Mouse (Mus musculus): ENCODE results near the gene Hist1h4n. TPM values are rescaled to one million over a fixed set of nuclear protein-coding genes. Genes with fewer than 3 reads are reported as not detected.
"Not testable (repeated sequence)": the region's sequence is repeated elsewhere in the genome, so short reads cannot be mapped to it uniquely, and the experiment has no call there.

Gene Hist1h4n
- polyA plus RNA-seq (2015; fragmentation: Nextera tagmentation; extraction: Ambion mirVana), result 10.7 and 11.9 TPM in 2 replicates

DNA sequence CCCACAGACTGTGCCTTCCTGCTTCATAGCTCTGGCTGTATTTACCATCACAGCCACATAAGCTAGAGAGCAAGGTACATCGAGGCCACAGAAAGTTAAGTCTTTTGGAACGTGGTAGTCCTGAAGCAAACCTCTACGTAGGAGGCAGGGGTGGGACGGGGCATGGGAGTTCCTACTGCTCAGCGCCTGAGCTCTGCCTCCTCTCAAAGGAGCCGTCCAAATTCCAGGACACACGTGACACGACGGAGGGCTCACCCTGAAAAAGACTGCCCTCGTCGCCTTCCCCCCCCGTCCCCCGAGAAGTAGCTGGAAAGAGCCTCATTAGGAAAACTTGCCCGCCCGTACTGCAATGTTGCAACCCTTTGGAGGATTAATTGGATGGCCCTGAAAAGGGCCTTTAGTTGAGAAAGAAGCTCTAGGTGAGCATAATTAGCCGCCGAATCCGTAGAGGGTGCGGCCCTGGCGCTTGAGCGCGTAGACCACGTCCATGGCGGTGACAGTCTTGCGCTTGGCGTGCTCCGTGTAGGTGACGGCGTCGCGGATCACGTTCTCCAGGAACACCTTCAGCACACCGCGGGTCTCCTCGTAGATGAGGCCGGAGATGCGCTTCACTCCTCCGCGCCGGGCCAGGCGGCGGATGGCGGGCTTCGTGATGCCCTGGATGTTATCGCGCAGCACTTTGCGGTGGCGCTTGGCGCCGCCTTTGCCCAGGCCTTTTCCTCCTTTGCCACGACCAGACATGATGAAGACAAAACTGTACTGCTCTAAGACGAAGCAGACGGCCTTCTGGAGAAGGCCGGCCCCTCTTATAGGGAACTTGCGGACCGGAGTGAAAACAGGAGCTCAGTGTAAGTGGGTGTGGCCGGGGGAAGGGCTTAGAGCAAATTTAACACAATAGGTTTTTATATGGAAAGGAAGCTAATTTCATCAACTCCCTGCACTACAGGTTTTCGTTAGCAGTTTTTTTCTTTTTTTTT lies at the start of gene Hist1h4n:
TSS of gene Hist1h4n (minus strand) at position 779 of the 977 bp plus-strand sequence.
- H3K4me1 ChIP-seq; H3K27ac ChIP-seq (replicated peaks); H3K27me3 ChIP-seq; H3K9me3 ChIP-seq (replicated peaks); H3K36me3 ChIP-seq; H3K9ac ChIP-seq: not testable (repeated sequence)
- peak; percentile 87 for ATAC-seq (ENCODE audit: insufficient number of reproducible peaks, low FRiP score, low TSS enrichment, low read depth)
- Histone ChIP-seq H3K4me3 (replicated peaks) (peak within 1 kb of the TSS; percentile 25), H3K4me2 (replicated peaks) (peak within 1 kb of the TSS; percentile 31; the same call in 1 of the 2 replicates)
- WGBS, result 0% methylated on average over 27 of the region's 58 CpGs

GRCm38 (mm10) chr13:21880735-21881134 lies 48.7 kb upstream of the Hist1h4n start:
- WGBS, result 82% methylated on average over 6 of the region's 6 CpGs

GRCm38 (mm10) chr13:21865503-21865902 lies 33.5 kb upstream of the Hist1h4n start:
- not testable (repeated sequence) for H3K9ac ChIP-seq; H3K27ac ChIP-seq (replicated peaks); H3K4me3 ChIP-seq (replicated peaks); H3K4me2 ChIP-seq (replicated peaks); H3K27me3 ChIP-seq; H3K9me3 ChIP-seq (replicated peaks); H3K4me1 ChIP-seq; ATAC-seq (ENCODE audit: insufficient number of reproducible peaks, low FRiP score, low TSS enrichment, low read depth); H3K36me3 ChIP-seq
- WGBS, result 61% methylated on average over 3 of the region's 3 CpGs

More at GRCm38 (mm10) chr13:21880735-21881134, 48.7 kb upstream of the Hist1h4n start:
- no peak overlapping the region for H3K4me3 ChIP-seq (replicated peaks)
- H3K4me2 ChIP-seq (replicated peaks), result no peak overlapping the region
- no peak for ATAC-seq (ENCODE audit: insufficient number of reproducible peaks, low FRiP score, low TSS enrichment, low read depth)
- 0 out of 2 replicates have a peak, but pooled peaks cover 5% of the 10 kb centered on the region for H3K4me1 ChIP-seq
- no peaks in the 10 kb centered on the region for H3K27me3 ChIP-seq
- no peaks in the 10 kb centered on the region for H3K9me3 ChIP-seq (replicated peaks)
- H3K36me3 ChIP-seq, result no peaks in the 10 kb centered on the region
- no peak overlapping the region for H3K27ac ChIP-seq (replicated peaks)
- no peak overlapping the region for H3K9ac ChIP-seq

DNA sequence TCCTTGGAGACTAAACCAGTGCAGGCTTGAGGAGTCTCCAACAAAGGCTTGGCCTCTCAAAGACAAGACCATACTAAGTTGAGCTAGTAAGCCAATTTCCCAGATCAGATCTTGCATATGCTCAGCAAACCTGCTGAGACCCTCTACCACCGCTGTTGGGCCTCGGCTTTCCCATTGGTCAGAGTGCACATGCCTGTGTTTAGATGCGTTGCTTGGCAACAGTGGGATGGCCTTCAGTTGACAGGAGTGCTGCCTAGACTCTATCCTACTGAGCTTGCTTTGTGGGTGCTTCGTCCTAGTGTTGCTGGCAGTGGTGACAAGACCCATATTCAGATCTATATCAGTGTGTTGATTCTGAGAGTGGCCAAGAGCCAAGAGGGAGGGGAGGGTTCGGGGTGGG lies 29.6 kb upstream of the Hist1h4n start:
- no peaks in the 10 kb centered on the region for H3K9me3 ChIP-seq (replicated peaks)
- H3K9ac ChIP-seq, result no peak overlapping the region
- 17% methylated on average over 5 of the region's 5 CpGs for WGBS
- no peaks in the 10 kb centered on the region for H3K4me1 ChIP-seq
- no peak for ATAC-seq (ENCODE audit: insufficient number of reproducible peaks, low FRiP score, low TSS enrichment, low read depth)
- no peaks in the 10 kb centered on the region for H3K27me3 ChIP-seq
- no peaks in the 10 kb centered on the region for H3K36me3 ChIP-seq
- H3K4me2 ChIP-seq (replicated peaks), result no peak overlapping the region
- no peak overlapping the region for H3K27ac ChIP-seq (replicated peaks)
- H3K4me3 ChIP-seq (replicated peaks), result no peak overlapping the region

- Histone ChIP-seq H3K27me3 (no peaks in the 10 kb centered on the region), H3K4me2 (replicated peaks) (peak overlapping the region; percentile 50), H3K9me3 (replicated peaks) (no peaks in the 10 kb centered on the region), H3K27ac (replicated peaks) (no peak overlapping the region), H3K36me3 (no peaks in the 10 kb centered on the region), H3K9ac (no peak overlapping the region), H3K4me1 (no peaks in the 10 kb centered on the region), H3K4me3 (replicated peaks) (peak overlapping the region; percentile 45)
- WGBS, result 2% methylated on average over 15 of the region's 15 CpGs
- ATAC-seq (ENCODE audit: insufficient number of reproducible peaks, low FRiP score, low TSS enrichment, low read depth), result no peak
Observed at GRCm38 (mm10) chr13:21855698-21856162, 23.7 kb upstream of the Hist1h4n start.

GRCm38 (mm10) chr13:21855146-21855545 lies 23.1 kb upstream of the Hist1h4n start:
- H3K9me3 ChIP-seq (replicated peaks), result no peaks in the 10 kb centered on the region
- H3K27me3 ChIP-seq, result no peaks in the 10 kb centered on the region
- no peaks in the 10 kb centered on the region for H3K4me1 ChIP-seq
- no peak overlapping the region for H3K9ac ChIP-seq
- no peaks in the 10 kb centered on the region for H3K36me3 ChIP-seq
- WGBS, result 1% methylated on average over 11 of the region's 11 CpGs
- ATAC-seq (ENCODE audit: insufficient number of reproducible peaks, low FRiP score, low TSS enrichment, low read depth), result no peak
- H3K4me2 ChIP-seq (replicated peaks), result peak overlapping the region; percentile 50
- no peak overlapping the region for H3K27ac ChIP-seq (replicated peaks)
- H3K4me3 ChIP-seq (replicated peaks), result peak overlapping the region; percentile 45

DNA sequence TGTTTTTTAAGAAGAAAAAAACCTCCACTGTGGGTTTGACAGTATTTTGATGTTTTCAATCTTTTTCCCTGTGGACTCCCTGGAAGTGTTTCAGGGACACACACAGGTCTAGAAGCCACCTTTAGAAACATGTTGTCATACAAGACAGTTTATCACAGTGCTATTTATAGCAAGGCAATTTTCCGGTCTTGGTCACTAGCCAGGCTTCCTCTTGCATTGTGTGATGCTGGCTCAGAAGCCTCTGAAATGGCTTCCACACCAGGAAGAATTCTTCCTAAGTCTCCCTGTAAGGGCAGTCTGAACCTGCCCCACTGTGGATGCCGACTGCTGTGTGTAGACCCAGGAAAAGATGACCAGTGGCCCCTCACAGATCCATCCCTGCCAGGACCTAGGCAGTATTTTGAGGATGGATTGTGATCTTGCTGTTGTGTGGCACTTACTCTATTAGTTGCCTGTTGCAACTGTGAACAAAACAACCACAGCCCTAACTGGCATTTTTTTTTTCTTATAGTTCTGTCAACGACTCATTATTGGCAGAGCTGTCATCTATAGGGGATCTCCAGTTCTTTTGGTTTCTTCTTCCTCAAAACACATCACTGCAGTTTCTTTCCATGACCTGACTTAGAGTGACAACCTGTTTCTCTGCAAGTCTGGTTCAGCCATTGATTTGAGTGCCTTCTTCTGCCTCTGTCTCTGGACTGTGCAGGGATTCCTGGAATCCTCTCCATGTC lies 20.4 kb upstream of the Hist1h4n start:
- H3K9me3 ChIP-seq (replicated peaks), result no peaks in the 10 kb centered on the region
- H3K4me2 ChIP-seq (replicated peaks), result no peak overlapping the region
- 55% methylated on average over 3 of the region's 3 CpGs for WGBS
- H3K27me3 ChIP-seq, result no peaks in the 10 kb centered on the region
- H3K27ac ChIP-seq (replicated peaks), result no peak overlapping the region
- no peak for ATAC-seq (ENCODE audit: insufficient number of reproducible peaks, low FRiP score, low TSS enrichment, low read depth)
- no peak overlapping the region for H3K4me3 ChIP-seq (replicated peaks)
- H3K9ac ChIP-seq, result no peak overlapping the region
- H3K4me1 ChIP-seq, result no peaks in the 10 kb centered on the region
- H3K36me3 ChIP-seq, result no peaks in the 10 kb centered on the region

- not testable (repeated sequence) for H3K9me3 ChIP-seq (replicated peaks)
Observed at GRCm38 (mm10) chr13:21850696-21851095, 18.7 kb upstream of the Hist1h4n start.

GRCm38 (mm10) chr13:21847883-21848282 lies 15.9 kb upstream of the Hist1h4n start:
- no peaks in the 10 kb centered on the region for H3K36me3 ChIP-seq
- H3K27me3 ChIP-seq, result no peaks in the 10 kb centered on the region
- no peaks in the 10 kb centered on the region for H3K4me1 ChIP-seq
- H3K4me3 ChIP-seq (replicated peaks), result no peak overlapping the region
- WGBS, result 18% methylated on average over 8 of the region's 8 CpGs
- H3K4me2 ChIP-seq (replicated peaks), result no peak overlapping the region
- no peaks in the 10 kb centered on the region for H3K9me3 ChIP-seq (replicated peaks)
- H3K9ac ChIP-seq, result no peak overlapping the region
- H3K27ac ChIP-seq (replicated peaks), result no peak overlapping the region
- no peak for ATAC-seq (ENCODE audit: insufficient number of reproducible peaks, low FRiP score, low TSS enrichment, low read depth)

More at GRCm38 (mm10) chr13:21850696-21851095, 18.7 kb upstream of the Hist1h4n start:
- not testable (repeated sequence) for ATAC-seq (ENCODE audit: insufficient number of reproducible peaks, low FRiP score, low TSS enrichment, low read depth); H3K27me3 ChIP-seq; H3K36me3 ChIP-seq; H3K4me3 ChIP-seq (replicated peaks); H3K4me2 ChIP-seq (replicated peaks); H3K4me1 ChIP-seq; H3K9ac ChIP-seq; H3K27ac ChIP-seq (replicated peaks)
- 24% methylated on average over 1 of the region's 1 CpGs for WGBS

DNA sequence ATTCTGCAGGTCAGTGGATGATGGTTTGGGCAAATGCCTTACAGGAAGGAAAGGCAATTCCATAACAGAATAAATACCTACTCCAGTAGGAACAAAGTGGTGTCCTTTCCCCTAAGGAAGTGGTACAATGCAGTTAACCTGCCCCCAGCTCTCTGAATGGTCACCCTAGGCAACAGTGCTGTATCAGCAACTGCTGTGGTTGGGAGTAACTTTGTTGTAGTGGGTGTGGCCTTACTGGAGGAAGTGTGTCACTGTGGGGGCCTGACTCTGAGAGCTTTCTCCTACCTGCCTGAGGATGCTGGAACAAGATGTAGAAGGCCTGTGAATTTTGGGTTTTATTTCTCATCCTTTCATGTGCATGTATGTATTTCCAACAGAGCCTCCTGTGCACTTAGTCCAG lies 14.4 kb upstream of the Hist1h4n start:
- H3K9me3 ChIP-seq (replicated peaks); H3K9ac ChIP-seq; H3K4me1 ChIP-seq; ATAC-seq (ENCODE audit: insufficient number of reproducible peaks, low FRiP score, low TSS enrichment, low read depth); H3K36me3 ChIP-seq; H3K4me2 ChIP-seq (replicated peaks); H3K27ac ChIP-seq (replicated peaks); H3K27me3 ChIP-seq; H3K4me3 ChIP-seq (replicated peaks): not testable (repeated sequence)

DNA sequence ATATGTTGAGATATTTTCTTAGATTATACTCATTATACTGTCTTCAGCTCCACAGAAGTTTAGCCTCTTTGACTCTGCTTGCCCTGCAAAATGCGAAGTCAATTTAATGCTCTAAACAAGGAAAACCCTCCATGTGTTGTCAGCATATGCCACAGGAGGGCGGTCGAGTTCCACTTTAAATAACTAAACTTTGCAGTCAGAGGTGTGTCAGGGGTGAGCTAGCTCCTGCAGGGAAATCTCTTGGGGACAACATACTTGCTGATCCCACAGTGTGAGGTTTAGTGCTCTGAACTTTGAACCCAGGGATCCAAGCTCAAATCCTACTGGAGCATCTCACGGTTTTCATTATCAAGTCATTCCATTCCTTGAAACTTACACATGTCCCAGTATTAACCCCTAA lies 8.5 kb upstream of the Hist1h4n start:
- not testable (repeated sequence) for H3K4me2 ChIP-seq (replicated peaks); H3K9ac ChIP-seq; H3K4me1 ChIP-seq; H3K4me3 ChIP-seq (replicated peaks); ATAC-seq (ENCODE audit: insufficient number of reproducible peaks, low FRiP score, low TSS enrichment, low read depth); H3K27ac ChIP-seq (replicated peaks); H3K27me3 ChIP-seq; H3K36me3 ChIP-seq; H3K9me3 ChIP-seq (replicated peaks)
- WGBS, result no CpG with 5 or more reads among the region's 4 CpGs

All from embryonic facial prominence, embryonic 15.5 days (tissue).